Mouse (Mus musculus): Measurements from ENCODE around the gene 4930583I09Rik. TPM values are rescaled to one million over a fixed set of nuclear protein-coding genes. Genes with fewer than 3 reads are reported as not detected.

The 4930583I09Rik gene
- polyA plus RNA-seq, 1 experiment from 2014 or later, result not detected

DNA sequence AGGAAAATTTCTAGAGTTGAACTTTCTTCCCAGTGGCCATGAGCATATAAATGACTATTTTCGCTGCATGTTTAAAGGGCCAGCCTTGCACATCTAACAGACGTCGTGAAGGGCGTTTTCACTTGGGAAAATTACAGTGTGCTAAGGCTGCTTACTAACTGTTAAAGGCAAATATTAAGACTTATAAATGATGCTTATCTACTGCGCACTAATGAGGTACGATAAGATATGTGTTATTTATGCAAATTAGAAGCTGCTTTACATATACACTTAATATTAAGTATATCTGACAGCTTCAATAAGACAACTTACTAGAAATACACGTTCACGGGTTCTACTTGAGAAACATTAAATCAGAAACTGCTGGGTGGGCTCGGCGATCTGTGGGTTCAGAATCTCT lies 481 bp upstream of the 4930583I09Rik start:
- no peak for ATAC-seq (replicated peaks; ENCODE audit: insufficient number of reproducible peaks, low FRiP score, low TSS enrichment)
- Histone ChIP-seq H3K4me2 (no peak overlapping the region), H3K4me3 (ENCODE audit: low read depth, low read length) (no peak overlapping the region), H3K9ac (ENCODE audit: low read depth, low read length) (no peak overlapping the region), H3K27me3 (ENCODE audit: control insufficient read depth, insufficient read depth, low read length) (no peaks in the 10 kb centered on the region), H3K36me3 (ENCODE audit: control insufficient read depth, insufficient read depth, low read length) (no peaks in the 10 kb centered on the region), H3K4me1 (ENCODE audit: control insufficient read depth, insufficient read depth, low read length) (no peaks in the 10 kb centered on the region), H3K9me3 (replicated peaks; ENCODE audit: control insufficient read depth, low read length) (no peaks in the 10 kb centered on the region), H3K27ac (ENCODE audit: low read depth, low read length) (no peak overlapping the region)
- WGBS (ENCODE audit: insufficient replicate concordance), result 86% methylated on average over 10 of the region's 10 CpGs

DNA sequence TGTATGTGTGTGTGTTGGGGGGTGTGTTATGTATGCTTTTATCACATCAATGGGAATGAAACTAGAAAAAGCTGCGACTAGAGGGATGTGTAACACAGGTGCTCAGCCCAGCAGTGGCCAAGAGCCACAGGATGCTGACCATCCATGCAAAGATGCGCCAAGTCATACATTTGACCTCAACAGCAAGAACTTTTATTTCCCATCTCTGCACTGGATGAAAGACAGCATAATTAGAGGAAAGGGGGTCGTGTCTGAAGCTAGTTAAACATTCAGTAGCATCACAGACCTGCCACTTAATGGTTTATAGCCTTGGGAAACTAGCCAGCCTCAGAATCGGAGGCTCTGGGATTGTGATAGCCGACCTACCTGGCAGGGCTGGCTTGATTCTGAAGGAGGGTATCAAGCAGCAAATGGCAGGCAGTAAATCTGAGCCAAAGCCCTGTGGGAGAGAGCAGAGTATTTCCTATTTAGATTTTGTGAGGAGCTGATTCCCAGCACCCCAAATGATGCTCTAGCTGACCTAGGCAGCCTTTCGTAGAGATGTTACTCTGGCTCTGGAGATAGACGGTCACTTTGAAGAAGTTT lies 1.9 kb downstream of the 4930583I09Rik start:
- no peak overlapping the region for H3K9ac ChIP-seq (ENCODE audit: low read depth, low read length)
- H3K4me3 ChIP-seq (ENCODE audit: low read depth, low read length), result no peak overlapping the region
- no peak overlapping the region for H3K4me2 ChIP-seq
- ATAC-seq (replicated peaks; ENCODE audit: insufficient number of reproducible peaks, low FRiP score, low TSS enrichment), result no peak
- H3K9me3 ChIP-seq (replicated peaks; ENCODE audit: control insufficient read depth, low read length), result no peaks in the 10 kb centered on the region
- H3K4me1 ChIP-seq (ENCODE audit: control insufficient read depth, insufficient read depth, low read length), result no peaks in the 10 kb centered on the region
- no peaks in the 10 kb centered on the region for H3K36me3 ChIP-seq (ENCODE audit: control insufficient read depth, insufficient read depth, low read length)
- WGBS (ENCODE audit: insufficient replicate concordance), result 78% methylated on average over 7 of the region's 7 CpGs
- H3K27ac ChIP-seq (ENCODE audit: low read depth, low read length), result no peak overlapping the region
- no peaks in the 10 kb centered on the region for H3K27me3 ChIP-seq (ENCODE audit: control insufficient read depth, insufficient read depth, low read length)

DNA sequence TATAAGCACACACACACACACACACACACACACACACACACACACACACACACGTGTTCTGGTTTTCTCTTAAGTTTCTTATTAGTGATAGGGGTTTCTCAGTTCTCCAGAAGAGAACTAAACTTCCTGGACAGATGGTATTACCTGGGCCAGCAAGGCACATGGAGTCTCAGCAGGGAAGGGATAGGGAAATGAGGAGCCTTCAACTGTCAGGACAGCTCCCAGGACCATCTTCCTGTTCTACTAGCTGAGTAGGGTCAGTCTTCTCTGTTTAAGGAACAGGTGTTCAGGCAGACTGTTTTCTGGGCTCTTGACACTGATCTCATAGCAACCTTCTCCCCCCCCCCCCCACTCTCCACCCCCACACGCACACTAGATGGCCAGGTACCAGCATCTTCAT lies 2.8 kb downstream of the 4930583I09Rik start:
- H3K27me3 ChIP-seq (ENCODE audit: control insufficient read depth, insufficient read depth, low read length), result no peaks in the 10 kb centered on the region; the same call in 1 of the 2 replicates
- WGBS (ENCODE audit: insufficient replicate concordance), result 72% methylated on average over 2 of the region's 2 CpGs
- ATAC-seq (replicated peaks; ENCODE audit: insufficient number of reproducible peaks, low FRiP score, low TSS enrichment), result no peak
- H3K36me3 ChIP-seq (ENCODE audit: control insufficient read depth, insufficient read depth, low read length), result no peaks in the 10 kb centered on the region
- no peak overlapping the region for H3K4me2 ChIP-seq
- no peaks in the 10 kb centered on the region for H3K4me1 ChIP-seq (ENCODE audit: control insufficient read depth, insufficient read depth, low read length)
- H3K4me3 ChIP-seq (ENCODE audit: low read depth, low read length), result no peak overlapping the region
- H3K9ac ChIP-seq (ENCODE audit: low read depth, low read length), result no peak overlapping the region
- no peak overlapping the region for H3K27ac ChIP-seq (ENCODE audit: low read depth, low read length)
- H3K9me3 ChIP-seq (replicated peaks; ENCODE audit: control insufficient read depth, low read length), result no peaks in the 10 kb centered on the region

DNA sequence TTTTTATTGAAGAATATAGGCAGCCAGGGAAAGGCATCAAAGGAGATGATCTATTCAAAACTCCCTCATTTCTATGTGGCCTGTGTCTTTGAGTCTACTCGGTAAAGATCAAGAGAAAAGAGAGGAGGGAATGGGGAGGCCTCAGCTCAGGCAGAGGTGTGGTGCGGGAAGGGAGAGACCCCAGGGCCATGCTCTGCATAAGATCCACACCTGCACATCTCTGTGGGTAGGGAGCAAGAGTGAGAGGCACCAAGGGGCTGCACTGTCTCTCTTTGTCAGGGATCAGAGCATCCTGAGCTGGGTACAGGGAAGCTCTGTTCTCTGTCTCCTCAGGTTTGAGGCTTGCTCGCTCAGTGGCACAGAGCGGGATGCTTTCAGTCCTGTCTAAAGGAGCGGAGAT lies 8.4 kb downstream of the 4930583I09Rik start:
- Histone ChIP-seq H3K4me3 (ENCODE audit: low read depth, low read length) (no peak overlapping the region), H3K4me1 (ENCODE audit: control insufficient read depth, insufficient read depth, low read length) (no peaks in the 10 kb centered on the region), H3K27ac (ENCODE audit: low read depth, low read length) (no peak overlapping the region), H3K4me2 (no peak overlapping the region), H3K9ac (ENCODE audit: low read depth, low read length) (no peak overlapping the region), H3K36me3 (ENCODE audit: control insufficient read depth, insufficient read depth, low read length) (no peaks in the 10 kb centered on the region), H3K27me3 (ENCODE audit: control insufficient read depth, insufficient read depth, low read length) (no peaks in the 10 kb centered on the region; the same call in 1 of the 2 replicates), H3K9me3 (replicated peaks; ENCODE audit: control insufficient read depth, low read length) (no peaks in the 10 kb centered on the region)
- WGBS (ENCODE audit: insufficient replicate concordance), result 84% methylated on average over 5 of the region's 5 CpGs
- no peak for ATAC-seq (replicated peaks; ENCODE audit: insufficient number of reproducible peaks, low FRiP score, low TSS enrichment)

DNA sequence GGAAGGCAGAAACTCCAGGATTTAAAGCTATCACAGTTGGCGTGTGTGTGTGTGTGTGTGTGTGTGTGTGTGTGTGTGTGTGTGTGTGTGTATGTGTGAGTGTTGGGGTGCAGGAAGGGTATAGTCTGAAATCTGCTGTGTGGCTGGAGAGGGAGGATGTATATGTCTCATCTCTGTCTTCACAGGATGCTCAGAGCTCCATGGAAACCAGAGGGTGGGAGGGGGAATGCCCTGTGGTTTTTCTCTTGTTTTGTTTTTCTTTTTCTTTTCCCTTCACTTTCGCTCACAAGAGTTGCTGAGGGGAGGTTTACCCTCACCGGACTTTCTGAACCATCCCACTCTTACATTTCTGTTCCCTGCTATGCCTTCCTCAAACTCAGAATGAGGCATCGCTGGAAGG lies 9.0 kb downstream of the 4930583I09Rik start:
- H3K4me1 ChIP-seq (ENCODE audit: control insufficient read depth, insufficient read depth, low read length), result no peaks in the 10 kb centered on the region
- H3K4me3 ChIP-seq (ENCODE audit: low read depth, low read length), result no peak overlapping the region
- ATAC-seq (replicated peaks; ENCODE audit: insufficient number of reproducible peaks, low FRiP score, low TSS enrichment), result no peak
- no peaks in the 10 kb centered on the region; the same call in 1 of the 2 replicates for H3K27me3 ChIP-seq (ENCODE audit: control insufficient read depth, insufficient read depth, low read length)
- no peak overlapping the region for H3K9ac ChIP-seq (ENCODE audit: low read depth, low read length)
- H3K9me3 ChIP-seq (replicated peaks; ENCODE audit: control insufficient read depth, low read length), result no peaks in the 10 kb centered on the region
- 68% methylated on average over 4 of the region's 4 CpGs for WGBS (ENCODE audit: insufficient replicate concordance)
- no peak overlapping the region for H3K27ac ChIP-seq (ENCODE audit: low read depth, low read length)
- H3K36me3 ChIP-seq (ENCODE audit: control insufficient read depth, insufficient read depth, low read length), result no peaks in the 10 kb centered on the region
- H3K4me2 ChIP-seq, result no peak overlapping the region

DNA sequence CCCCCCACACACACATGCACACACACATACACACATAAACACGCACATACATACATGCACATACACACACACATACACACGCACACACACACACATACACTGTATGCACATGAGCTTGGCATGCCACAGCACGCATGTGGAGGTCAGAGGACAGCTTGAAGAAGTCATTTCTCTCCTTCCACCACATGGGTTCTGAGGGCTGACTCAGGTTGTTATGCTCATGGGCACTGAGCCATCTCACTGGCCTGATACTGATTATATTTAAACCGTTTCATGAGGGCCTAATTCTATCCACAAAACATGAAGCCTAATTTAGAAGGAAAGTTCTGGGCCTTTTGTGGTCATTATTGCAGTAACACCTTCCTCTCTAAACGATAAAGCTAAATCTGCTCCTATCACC lies 13.3 kb downstream of the 4930583I09Rik start:
- Histone ChIP-seq H3K36me3 (ENCODE audit: control insufficient read depth, insufficient read depth, low read length) (no peaks in the 10 kb centered on the region), H3K4me3 (ENCODE audit: low read depth, low read length) (no peak overlapping the region), H3K9ac (ENCODE audit: low read depth, low read length) (no peak overlapping the region), H3K9me3 (replicated peaks; ENCODE audit: control insufficient read depth, low read length) (no peaks in the 10 kb centered on the region), H3K4me2 (no peak overlapping the region), H3K4me1 (ENCODE audit: control insufficient read depth, insufficient read depth, low read length) (no peaks in the 10 kb centered on the region), H3K27me3 (ENCODE audit: control insufficient read depth, insufficient read depth, low read length) (no peaks in the 10 kb centered on the region), H3K27ac (ENCODE audit: low read depth, low read length) (no peak overlapping the region)
- ATAC-seq (replicated peaks; ENCODE audit: insufficient number of reproducible peaks, low FRiP score, low TSS enrichment), result no peak
- WGBS (ENCODE audit: insufficient replicate concordance), result 83% methylated on average over 5 of the region's 5 CpGs

DNA sequence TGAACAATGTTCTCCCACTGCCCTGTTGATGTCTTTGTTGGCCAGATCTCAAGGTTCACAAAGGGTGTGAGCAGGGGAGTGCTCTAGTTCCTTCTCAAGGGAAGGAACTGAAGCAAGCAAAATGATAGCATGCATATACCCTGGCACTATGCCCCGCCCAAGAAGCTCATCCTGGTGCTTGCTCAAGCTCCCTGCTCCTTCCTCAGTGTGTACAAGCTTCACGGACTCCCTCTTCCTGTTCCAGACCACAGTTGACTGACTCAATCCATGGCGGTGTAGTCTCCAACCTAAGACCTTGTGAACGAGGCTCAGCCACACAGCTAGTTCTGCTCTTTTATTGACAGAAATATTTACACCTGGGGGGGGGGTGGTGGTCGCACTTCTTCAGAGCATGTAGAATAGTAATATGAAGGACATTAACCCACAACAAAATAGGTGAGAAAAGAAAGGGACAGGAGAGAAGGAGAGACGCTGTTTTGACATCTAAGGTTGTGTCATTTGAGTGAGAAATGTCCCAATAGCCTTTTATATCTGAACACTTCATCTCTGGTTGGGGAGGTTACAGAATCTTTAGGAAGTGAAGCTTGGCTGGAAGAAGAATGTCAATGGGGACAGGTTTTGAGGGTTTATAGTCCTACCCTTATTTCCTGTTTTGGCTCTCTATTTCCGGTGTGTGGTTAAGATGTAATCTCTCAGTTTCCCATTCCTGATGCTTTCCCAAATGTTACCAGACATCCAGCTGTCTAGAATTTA lies 14.9 kb downstream of the 4930583I09Rik start:
- WGBS (ENCODE audit: insufficient replicate concordance), result 77% methylated on average over 7 of the region's 7 CpGs
- H3K4me2 ChIP-seq, result no peak overlapping the region
- no peaks in the 10 kb centered on the region for H3K4me1 ChIP-seq (ENCODE audit: control insufficient read depth, insufficient read depth, low read length)
- H3K36me3 ChIP-seq (ENCODE audit: control insufficient read depth, insufficient read depth, low read length), result no peaks in the 10 kb centered on the region
- ATAC-seq (replicated peaks; ENCODE audit: insufficient number of reproducible peaks, low FRiP score, low TSS enrichment), result no peak
- H3K9me3 ChIP-seq (replicated peaks; ENCODE audit: control insufficient read depth, low read length), result no peaks in the 10 kb centered on the region
- no peak overlapping the region for H3K9ac ChIP-seq (ENCODE audit: low read depth, low read length)
- H3K4me3 ChIP-seq (ENCODE audit: low read depth, low read length), result no peak overlapping the region
- H3K27me3 ChIP-seq (ENCODE audit: control insufficient read depth, insufficient read depth, low read length), result no peaks in the 10 kb centered on the region
- H3K27ac ChIP-seq (ENCODE audit: low read depth, low read length), result no peak overlapping the region

DNA sequence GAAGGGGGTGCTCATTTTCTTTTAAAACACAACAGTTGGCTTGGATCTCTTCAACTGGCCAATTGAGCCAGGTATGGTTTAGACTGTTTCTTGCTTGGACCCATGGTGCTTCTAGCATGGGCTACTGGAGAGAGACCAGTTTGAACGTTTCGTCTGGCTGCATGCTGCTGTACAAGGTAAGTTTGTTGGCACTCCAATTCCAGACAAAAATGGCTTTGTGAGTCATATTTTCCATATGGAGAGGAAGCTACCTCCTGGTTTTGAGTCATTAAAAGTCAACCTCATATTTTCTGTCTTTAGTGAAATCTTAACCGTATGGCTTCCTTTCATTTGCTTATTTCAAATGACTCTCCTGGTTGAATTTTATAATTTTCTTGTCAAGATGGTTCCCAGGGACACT lies 19.6 kb downstream of the 4930583I09Rik start:
- H3K27ac ChIP-seq (ENCODE audit: low read depth, low read length), result no peak overlapping the region
- ATAC-seq (replicated peaks; ENCODE audit: insufficient number of reproducible peaks, low FRiP score, low TSS enrichment), result no peak
- no peaks in the 10 kb centered on the region for H3K27me3 ChIP-seq (ENCODE audit: control insufficient read depth, insufficient read depth, low read length)
- no peak overlapping the region for H3K4me3 ChIP-seq (ENCODE audit: low read depth, low read length)
- H3K9ac ChIP-seq (ENCODE audit: low read depth, low read length), result no peak overlapping the region
- H3K4me2 ChIP-seq, result no peak overlapping the region
- WGBS (ENCODE audit: insufficient replicate concordance), result 84% methylated on average over 3 of the region's 3 CpGs
- no peaks in the 10 kb centered on the region for H3K9me3 ChIP-seq (replicated peaks; ENCODE audit: control insufficient read depth, low read length)
- H3K4me1 ChIP-seq (ENCODE audit: control insufficient read depth, insufficient read depth, low read length), result no peaks in the 10 kb centered on the region
- H3K36me3 ChIP-seq (ENCODE audit: control insufficient read depth, insufficient read depth, low read length), result no peaks in the 10 kb centered on the region

DNA sequence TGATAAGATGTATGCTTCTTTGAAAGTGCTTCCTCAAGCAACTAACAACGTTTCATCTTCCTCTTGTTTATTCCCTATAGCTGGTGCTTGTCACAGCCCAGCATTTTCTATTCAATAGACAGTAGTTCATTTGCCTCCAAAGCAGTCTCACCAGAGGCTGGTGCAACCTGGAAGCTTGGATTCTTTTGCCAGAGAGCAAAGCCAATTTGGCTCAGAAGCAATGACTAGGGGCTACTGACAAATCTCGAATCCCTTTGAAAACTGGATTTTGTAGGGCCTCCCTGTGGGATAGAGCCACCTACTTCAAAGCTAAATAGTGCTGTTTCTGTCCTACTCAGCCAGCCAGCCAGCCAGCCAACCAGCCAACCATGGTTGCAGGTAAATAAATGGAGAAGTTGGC lies 20.1 kb downstream of the 4930583I09Rik start:
- Histone ChIP-seq H3K9me3 (replicated peaks; ENCODE audit: control insufficient read depth, low read length) (no peaks in the 10 kb centered on the region), H3K4me2 (no peak overlapping the region), H3K27ac (ENCODE audit: low read depth, low read length) (no peak overlapping the region), H3K9ac (ENCODE audit: low read depth, low read length) (no peak overlapping the region), H3K4me3 (ENCODE audit: low read depth, low read length) (no peak overlapping the region), H3K4me1 (ENCODE audit: control insufficient read depth, insufficient read depth, low read length) (no peaks in the 10 kb centered on the region), H3K36me3 (ENCODE audit: control insufficient read depth, insufficient read depth, low read length) (no peaks in the 10 kb centered on the region), H3K27me3 (ENCODE audit: control insufficient read depth, insufficient read depth, low read length) (no peaks in the 10 kb centered on the region)
- ATAC-seq (replicated peaks; ENCODE audit: insufficient number of reproducible peaks, low FRiP score, low TSS enrichment), result no peak
- 69% methylated on average over 2 of the region's 2 CpGs for WGBS (ENCODE audit: insufficient replicate concordance)
